Mouse (Mus musculus): ENCODE measurements around the gene Cep170b. TPM values are rescaled to one million over a fixed set of nuclear protein-coding genes. Genes with fewer than 3 reads are reported as not detected.

The Cep170b gene
- 15.5 and 21.9 TPM in 2 replicates for polyA plus RNA-seq (2012; rRNA removed)

GRCm38 (mm10) chr12:112720216-112720615 is at the start of gene Cep170b:
Gene Cep170b (plus strand): TSS chr12:112720455.

GRCm38 (mm10) chr12:112674132-112675011 is 45.9 kb upstream of the Cep170b start, which contains the start of gene Akt1:
Gene Akt1 (minus strand): TSS chr12:112674884.

GRCm38 (mm10) chr12:112678555-112679026 is 41.7 kb upstream of the Cep170b start, which contains the start of gene Zbtb42:
Gene Zbtb42 (plus strand): TSS chr12:112678828.

GRCm38 (mm10) chr12:112760154-112760926 is 40.1 kb downstream of the Cep170b start, which contains the start of gene Pld4:
Gene Pld4 (plus strand): TSS chr12:112760655.

Other genes with a start within 250 kb of the Cep170b start
- gene A530016L24Rik, start 231.0 kb upstream of the Cep170b start, polyA plus RNA-seq (2012; rRNA removed): 0.19 and 0.20 TPM in 2 replicates
- 3.4 and 3.5 TPM in 2 replicates for gene Tmem179, start 203.7 kb upstream of the Cep170b start, polyA plus RNA-seq (2012; rRNA removed)
- 9.1 and 11.1 TPM in 2 replicates for gene Inf2, start 131.7 kb upstream of the Cep170b start, polyA plus RNA-seq (2012; rRNA removed)
- 3.6 and 6.0 TPM in 2 replicates for gene Adssl1, start 100.4 kb upstream of the Cep170b start, polyA plus RNA-seq (2012; rRNA removed)
- gene Siva1, start 75.8 kb upstream of the Cep170b start, polyA plus RNA-seq (2012; rRNA removed): 176 and 229 TPM in 2 replicates
- 229 and 233 TPM in 2 replicates for gene Akt1, start 45.6 kb upstream of the Cep170b start, polyA plus RNA-seq (2012; rRNA removed)
- 4.9 and 5.7 TPM in 2 replicates for gene Zbtb42, start 41.6 kb upstream of the Cep170b start, polyA plus RNA-seq (2012; rRNA removed)
- 3.3 and 4.7 TPM in 2 replicates for gene Pld4, start 40.2 kb downstream of the Cep170b start, polyA plus RNA-seq (2012; rRNA removed)
- 0.29 and 0.41 TPM in 2 replicates for gene Ahnak2, start 82.2 kb downstream of the Cep170b start, polyA plus RNA-seq (2012; rRNA removed)
- 5.9 and 10.5 TPM in 2 replicates for gene Clba1, start 88.5 kb downstream of the Cep170b start, polyA plus RNA-seq (2012; rRNA removed)
- gene Cdca4, start 109.0 kb downstream of the Cep170b start, polyA plus RNA-seq (2012; rRNA removed): 71.8 and 101 TPM in 2 replicates
- 0.08 and 0.10 TPM in 2 replicates for gene Gpr132, start 147.8 kb downstream of the Cep170b start, polyA plus RNA-seq (2012; rRNA removed)
- gene Jag2, start 209.3 kb downstream of the Cep170b start, polyA plus RNA-seq (2012; rRNA removed): 19.3 and 19.6 TPM in 2 replicates
- gene Nudt14, start 221.7 kb downstream of the Cep170b start, polyA plus RNA-seq (2012; rRNA removed): 32.2 and 39.3 TPM in 2 replicates